Mouse (Mus musculus): ENCODE data around the gene Itga2. TPM values are rescaled to one million over a fixed set of nuclear protein-coding genes. Genes with fewer than 3 reads are reported as not detected.

Gene Itga2
- 1.9 and 3.8 TPM in 2 replicates for polyA plus RNA-seq (2015; fragmentation: Nextera tagmentation; extraction: Ambion mirVana)

DNA sequence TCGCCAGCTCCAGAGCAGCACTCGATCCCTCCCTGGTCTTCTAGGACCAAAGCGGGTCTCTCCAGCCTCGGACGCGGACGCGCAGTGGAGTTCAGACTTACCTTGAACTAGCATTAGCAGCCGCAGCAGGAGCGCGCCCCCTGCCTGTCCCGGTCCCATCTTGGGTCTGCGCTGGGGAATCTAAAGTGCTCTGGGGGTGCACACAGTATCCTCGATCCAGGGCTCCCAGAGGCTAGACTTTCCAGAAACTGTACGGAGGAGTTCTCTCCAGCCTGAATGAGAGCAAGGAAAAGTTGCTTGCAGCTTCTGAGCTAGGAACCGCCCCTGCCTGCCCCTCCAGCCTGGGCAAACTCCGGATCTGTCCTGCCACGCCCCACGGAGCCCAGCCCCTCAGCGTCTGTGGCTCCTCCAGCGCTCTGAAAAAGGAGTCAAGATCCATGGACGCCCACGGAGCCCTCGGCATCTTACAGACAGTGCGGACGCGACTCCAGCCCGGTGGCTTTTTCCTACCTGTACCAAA lies at the start of gene Itga2:
Gene Itga2 (minus strand): TSS at position 326 of the 520 bp plus-strand sequence.
- H3K9me3 ChIP-seq (replicated peaks; ENCODE audit: control insufficient read depth, low read length) = no peaks in the 10 kb centered on the region
- H3K27ac ChIP-seq (ENCODE audit: low read length) = peak within 1 kb of the TSS; percentile 50
- H3K4me1 ChIP-seq (ENCODE audit: control insufficient read depth, insufficient read depth, low read length) = peaks cover 8% of the 10 kb centered on the region
- peak within 1 kb of the TSS; percentile 64 for H3K4me3 ChIP-seq (ENCODE audit: low read length)
- no peaks in the 10 kb centered on the region for H3K36me3 ChIP-seq (ENCODE audit: control insufficient read depth, insufficient read depth)
- no peaks in the 10 kb centered on the region for H3K27me3 ChIP-seq (ENCODE audit: control insufficient read depth, insufficient read depth, low read length)
- ATAC-seq (replicated peaks; ENCODE audit: extremely low read depth, insufficient read depth, low FRiP score) = peak; percentile 80
- under 1% methylated on average over 28 of the region's 28 CpGs for WGBS
- peak within 1 kb of the TSS; percentile 50 for H3K9ac ChIP-seq (ENCODE audit: low read length)
- peak within 1 kb of the TSS; percentile 83 for H3K4me2 ChIP-seq (ENCODE audit: low read depth, low read length)

- Histone ChIP-seq H3K36me3 (ENCODE audit: control insufficient read depth, insufficient read depth) (peaks cover 13% of the 10 kb centered on the region; the same call in 1 of the 2 replicates), H3K27me3 (ENCODE audit: control insufficient read depth, insufficient read depth, low read length) (no peaks in the 10 kb centered on the region), H3K9ac (ENCODE audit: low read length) (no peak overlapping the region), H3K4me2 (ENCODE audit: low read depth, low read length) (no peak overlapping the region), H3K27ac (ENCODE audit: low read length) (no peak overlapping the region), H3K9me3 (replicated peaks; ENCODE audit: control insufficient read depth, low read length) (no peaks in the 10 kb centered on the region), H3K4me1 (ENCODE audit: control insufficient read depth, insufficient read depth, low read length) (no peaks in the 10 kb centered on the region), H3K4me3 (ENCODE audit: low read length) (no peak overlapping the region)
- no peak for ATAC-seq (replicated peaks; ENCODE audit: extremely low read depth, insufficient read depth, low FRiP score)
- 41% methylated on average over 10 of the region's 10 CpGs for whole genome bisulfite sequencing
Measured at GRCm38 (mm10) chr13:114980831-114981419, 49.0 kb upstream of the Itga2 start.

DNA sequence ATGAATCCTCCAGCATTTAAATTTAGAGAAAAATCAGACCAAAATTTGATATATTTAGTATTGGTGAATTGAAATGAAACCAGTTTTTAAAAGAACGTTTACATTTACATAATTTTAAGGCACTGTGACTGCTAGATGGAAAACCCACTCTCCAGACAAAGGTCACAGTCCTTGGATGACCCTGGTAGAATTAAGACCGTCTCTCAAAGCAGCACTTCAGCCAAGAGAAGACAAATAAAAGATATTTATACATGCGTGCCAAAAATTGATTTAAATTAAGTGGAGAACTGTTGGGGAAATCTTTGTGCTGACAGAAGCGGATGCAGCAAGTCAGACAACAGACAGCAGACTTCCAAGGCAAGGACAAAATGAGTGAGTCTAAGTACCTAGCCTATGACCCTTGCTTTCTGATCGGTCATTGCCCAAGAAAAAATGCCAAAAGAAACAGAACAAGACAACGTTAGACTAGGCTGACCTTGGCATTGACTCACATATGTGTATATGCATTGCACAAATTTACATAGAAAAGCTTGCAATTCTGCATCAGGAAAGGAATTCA lies 42.7 kb upstream of the Itga2 start:
- H3K4me3 ChIP-seq (ENCODE audit: low read length) = no peak overlapping the region

DNA sequence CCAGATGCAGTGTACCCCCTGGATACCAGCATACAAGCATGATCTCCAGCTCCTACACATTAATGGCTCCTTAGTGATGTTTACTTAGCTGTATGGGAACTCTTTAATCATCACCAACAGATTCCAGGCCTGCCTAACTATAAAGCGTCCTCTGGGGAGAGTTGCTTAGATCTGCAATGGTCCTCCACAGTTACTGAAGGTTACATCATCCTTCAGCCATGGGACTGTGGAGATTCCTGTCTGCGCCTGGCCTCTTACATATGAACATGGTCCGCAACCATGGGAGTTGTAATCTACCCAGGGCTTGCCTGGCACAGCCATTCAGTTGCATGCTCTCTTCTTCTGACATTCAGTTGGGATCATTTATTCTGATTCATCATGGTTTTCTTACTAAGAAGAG lies 40.0 kb upstream of the Itga2 start:
- ATAC-seq (replicated peaks; ENCODE audit: extremely low read depth, insufficient read depth, low FRiP score) = no peak
- Histone ChIP-seq H3K27ac (ENCODE audit: low read length) (no peak overlapping the region), H3K9me3 (replicated peaks; ENCODE audit: control insufficient read depth, low read length) (no peaks in the 10 kb centered on the region), H3K27me3 (ENCODE audit: control insufficient read depth, insufficient read depth, low read length) (no peaks in the 10 kb centered on the region), H3K4me1 (ENCODE audit: control insufficient read depth, insufficient read depth, low read length) (no peaks in the 10 kb centered on the region), H3K4me3 (ENCODE audit: low read length) (no peak overlapping the region), H3K9ac (ENCODE audit: low read length) (no peak overlapping the region), H3K36me3 (ENCODE audit: control insufficient read depth, insufficient read depth) (peaks cover 16% of the 10 kb centered on the region), H3K4me2 (ENCODE audit: low read depth, low read length) (no peak overlapping the region)
- 70% methylated on average over 3 of the region's 3 CpGs for WGBS

More for the DNA sequence above, 42.7 kb upstream of the Itga2 start:
- Histone ChIP-seq H3K9ac (ENCODE audit: low read length) (no peak overlapping the region), H3K4me1 (ENCODE audit: control insufficient read depth, insufficient read depth, low read length) (no peaks in the 10 kb centered on the region), H3K27me3 (ENCODE audit: control insufficient read depth, insufficient read depth, low read length) (no peaks in the 10 kb centered on the region), H3K27ac (ENCODE audit: low read length) (no peak overlapping the region), H3K4me2 (ENCODE audit: low read depth, low read length) (no peak overlapping the region), H3K9me3 (replicated peaks; ENCODE audit: control insufficient read depth, low read length) (no peaks in the 10 kb centered on the region), H3K36me3 (ENCODE audit: control insufficient read depth, insufficient read depth) (peaks cover 12% of the 10 kb centered on the region)
- no peak for ATAC-seq (replicated peaks; ENCODE audit: extremely low read depth, insufficient read depth, low FRiP score)
- WGBS = 67% methylated on average over 6 of the region's 6 CpGs

- Histone ChIP-seq H3K9me3 (replicated peaks; ENCODE audit: control insufficient read depth, low read length) (no peaks in the 10 kb centered on the region), H3K27ac (ENCODE audit: low read length) (no peak overlapping the region), H3K4me3 (ENCODE audit: low read length) (no peak overlapping the region), H3K4me1 (ENCODE audit: control insufficient read depth, insufficient read depth, low read length) (no peaks in the 10 kb centered on the region), H3K9ac (ENCODE audit: low read length) (no peak overlapping the region), H3K36me3 (ENCODE audit: control insufficient read depth, insufficient read depth) (peaks cover 26% of the 10 kb centered on the region), H3K4me2 (ENCODE audit: low read depth, low read length) (no peak overlapping the region), H3K27me3 (ENCODE audit: control insufficient read depth, insufficient read depth, low read length) (no peaks in the 10 kb centered on the region)
- WGBS = 30% methylated on average over 2 of the region's 2 CpGs
- peak; percentile 83 for ATAC-seq (replicated peaks; ENCODE audit: extremely low read depth, insufficient read depth, low FRiP score)
Measured at GRCm38 (mm10) chr13:114964233-114964632, 32.3 kb upstream of the Itga2 start.

GRCm38 (mm10) chr13:114954516-114954915 lies 22.6 kb upstream of the Itga2 start:
- no peak for ATAC-seq (replicated peaks; ENCODE audit: extremely low read depth, insufficient read depth, low FRiP score)
- H3K27me3 ChIP-seq (ENCODE audit: control insufficient read depth, insufficient read depth, low read length) = no peaks in the 10 kb centered on the region
- H3K4me1 ChIP-seq (ENCODE audit: control insufficient read depth, insufficient read depth, low read length) = no peaks in the 10 kb centered on the region
- no peak overlapping the region for H3K4me2 ChIP-seq (ENCODE audit: low read depth, low read length)
- no peaks in the 10 kb centered on the region for H3K9me3 ChIP-seq (replicated peaks; ENCODE audit: control insufficient read depth, low read length)
- H3K9ac ChIP-seq (ENCODE audit: low read length) = no peak overlapping the region
- H3K27ac ChIP-seq (ENCODE audit: low read length) = no peak overlapping the region
- no peak overlapping the region for H3K4me3 ChIP-seq (ENCODE audit: low read length)
- H3K36me3 ChIP-seq (ENCODE audit: control insufficient read depth, insufficient read depth) = peaks cover 12% of the 10 kb centered on the region; the same call in 1 of the 2 replicates

DNA sequence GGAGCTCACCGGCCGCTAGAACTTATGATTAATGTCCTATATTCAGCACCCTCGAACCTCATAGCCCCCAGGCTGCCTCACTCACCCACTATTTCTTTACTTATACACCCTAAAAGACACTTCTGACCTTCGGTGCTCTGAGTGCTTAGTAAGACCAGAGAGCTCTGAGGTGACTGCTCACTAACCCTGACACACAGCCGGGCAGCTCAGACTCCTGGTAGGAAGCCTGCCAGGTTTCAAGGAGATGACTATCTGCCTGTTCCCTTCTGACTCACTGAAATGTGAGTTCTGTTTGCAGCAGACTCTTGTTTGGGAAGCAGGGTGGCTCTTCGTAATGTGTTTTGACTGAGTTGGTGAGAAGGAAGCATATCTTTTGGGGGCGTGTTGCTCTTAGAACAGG lies 1.6 kb upstream of the Itga2 start:
- WGBS = 64% methylated on average over 7 of the region's 7 CpGs
- H3K4me2 ChIP-seq (ENCODE audit: low read depth, low read length) = no peak overlapping the region
- no peak for ATAC-seq (replicated peaks; ENCODE audit: extremely low read depth, insufficient read depth, low FRiP score)
- H3K27me3 ChIP-seq (ENCODE audit: control insufficient read depth, insufficient read depth, low read length) = no peaks in the 10 kb centered on the region
- H3K27ac ChIP-seq (ENCODE audit: low read length) = no peak overlapping the region
- H3K4me3 ChIP-seq (ENCODE audit: low read length) = no peak overlapping the region
- H3K9me3 ChIP-seq (replicated peaks; ENCODE audit: control insufficient read depth, low read length) = no peaks in the 10 kb centered on the region
- no peaks in the 10 kb centered on the region for H3K36me3 ChIP-seq (ENCODE audit: control insufficient read depth, insufficient read depth)
- peaks cover 8% of the 10 kb centered on the region for H3K4me1 ChIP-seq (ENCODE audit: control insufficient read depth, insufficient read depth, low read length)
- H3K9ac ChIP-seq (ENCODE audit: low read length) = no peak overlapping the region

- peak; percentile 42; the same call in 1 of the 2 replicates for ATAC-seq (replicated peaks; ENCODE audit: extremely low read depth, insufficient read depth, low FRiP score)
- 3% methylated on average over 10 of the region's 10 CpGs for WGBS
- peak overlapping the region; percentile 50 for H3K27ac ChIP-seq (ENCODE audit: low read length)
Measured at GRCm38 (mm10) chr13:114930996-114931649, 777 bp downstream of the Itga2 start.

GRCm38 (mm10) chr13:114924785-114925184 lies 7.1 kb downstream of the Itga2 start:
- Histone ChIP-seq H3K36me3 (ENCODE audit: control insufficient read depth, insufficient read depth) (no peaks in the 10 kb centered on the region), H3K4me1 (ENCODE audit: control insufficient read depth, insufficient read depth, low read length) (peaks cover 3% of the 10 kb centered on the region; the same call in 1 of the 2 replicates), H3K9ac (ENCODE audit: low read length) (no peak overlapping the region), H3K4me2 (ENCODE audit: low read depth, low read length) (no peak overlapping the region), H3K27ac (ENCODE audit: low read length) (no peak overlapping the region), H3K4me3 (ENCODE audit: low read length) (no peak overlapping the region), H3K9me3 (replicated peaks; ENCODE audit: control insufficient read depth, low read length) (no peaks in the 10 kb centered on the region; the same call in 1 of the 2 replicates), H3K27me3 (ENCODE audit: control insufficient read depth, insufficient read depth, low read length) (no peaks in the 10 kb centered on the region)
- 79% methylated on average over 1 of the region's 1 CpGs for WGBS
- ATAC-seq (replicated peaks; ENCODE audit: extremely low read depth, insufficient read depth, low FRiP score) = no peak

More at GRCm38 (mm10) chr13:114930996-114931649, 777 bp downstream of the Itga2 start:
- Histone ChIP-seq H3K27me3 (ENCODE audit: control insufficient read depth, insufficient read depth, low read length) (no peaks in the 10 kb centered on the region), H3K4me1 (ENCODE audit: control insufficient read depth, insufficient read depth, low read length) (peaks cover 8% of the 10 kb centered on the region), H3K4me2 (ENCODE audit: low read depth, low read length) (peak overlapping the region; percentile 83), H3K9ac (ENCODE audit: low read length) (peak overlapping the region; percentile 50), H3K4me3 (ENCODE audit: low read length) (peak overlapping the region; percentile 64), H3K9me3 (replicated peaks; ENCODE audit: control insufficient read depth, low read length) (no peaks in the 10 kb centered on the region), H3K36me3 (ENCODE audit: control insufficient read depth, insufficient read depth) (no peaks in the 10 kb centered on the region)

Data from heart, embryonic 16.5 days (tissue).